Mouse (Mus musculus) T-helper 1 cell (primary cell): ENCODE measurements around the gene Nckipsd.

Source experiments
- in situ Hi-C: fragments of 300-600 bp; cut with MboI, MseI; formaldehyde crosslinking; loops from one replicate; pipeline ENCODE4 v1.15.1; 2025; ENCODE audit warnings: high pct_unique_total_duplicates

Nckipsd gene

DNA sequence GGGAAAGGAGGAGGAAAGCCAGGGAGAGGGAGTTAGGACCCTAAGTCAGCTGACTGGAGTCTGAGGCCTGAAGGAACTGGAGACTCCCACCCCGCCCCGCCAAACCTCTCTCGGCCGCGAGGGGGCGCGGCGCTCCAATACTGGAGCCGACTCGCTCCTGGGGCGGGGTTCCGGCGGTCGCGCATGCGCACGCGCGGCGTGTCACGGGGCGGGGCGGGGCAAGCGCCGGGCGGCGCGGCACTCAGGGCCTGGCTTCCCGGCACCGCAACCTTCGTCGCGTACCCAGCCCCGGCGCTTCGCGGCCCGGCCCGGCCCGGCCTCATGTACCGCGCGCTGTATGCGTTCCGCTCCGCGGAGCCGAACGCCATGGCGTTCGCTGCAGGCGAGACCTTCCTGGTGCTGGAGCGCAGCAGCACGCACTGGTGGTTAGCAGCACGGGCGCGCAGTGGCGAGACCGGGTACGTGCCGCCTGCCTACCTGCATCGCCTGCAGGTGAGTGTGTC lies at the start of gene Nckipsd:
Nckipsd (plus strand) TSS at position 206 of the 503 bp plus-strand sequence.
- in situ Hi-C loops, result no loop called here

DNA sequence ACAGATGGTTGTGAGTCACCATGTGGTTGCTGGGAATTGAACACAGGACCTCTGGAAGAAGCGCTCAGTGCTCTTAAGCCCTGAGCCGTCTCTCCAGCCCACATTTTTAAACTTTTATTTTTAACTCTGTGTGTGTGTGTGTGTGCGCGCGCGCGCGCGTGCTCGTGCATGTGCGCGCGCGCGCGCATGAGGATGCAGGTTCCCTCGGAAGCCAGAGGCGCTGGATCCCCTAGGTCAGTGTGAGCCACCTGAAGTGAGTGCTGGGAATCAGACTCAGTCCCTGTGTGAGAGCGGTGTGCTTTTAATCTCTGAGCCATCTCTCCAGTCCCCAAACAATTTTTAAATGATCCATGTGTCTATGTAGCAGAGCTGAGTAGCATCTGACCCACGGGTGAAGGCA lies 49.0 kb upstream of the Nckipsd start:
- in situ Hi-C loops, result loop anchor here (5.0 kb wide), 1 partner anchor 178 kb away; the partner anchor contains the start of gene Uqcrc1

DNA sequence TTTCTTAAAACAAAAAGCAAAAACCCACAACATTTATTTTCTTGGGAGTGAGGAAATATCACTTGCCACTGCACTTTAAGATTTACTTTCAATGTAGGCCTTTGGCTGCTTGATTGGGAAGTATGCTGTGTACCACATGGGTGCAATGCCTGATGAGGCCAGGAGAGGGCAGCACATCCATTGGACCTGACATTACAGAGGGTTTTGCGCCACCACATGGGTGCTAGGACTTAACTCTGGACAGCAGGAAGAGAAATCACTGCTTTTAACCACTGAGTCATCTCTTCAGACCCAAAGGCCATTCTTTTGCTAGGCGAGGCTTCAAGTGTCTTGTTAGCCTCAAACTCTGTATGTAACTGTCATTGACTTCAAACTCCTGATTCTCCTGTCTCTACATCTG lies 48.4 kb upstream of the Nckipsd start:
- in situ Hi-C loops, result loop anchor here (5.0 kb wide), 1 partner anchor 177 kb away; the partner anchor contains the start of gene Uqcrc1

DNA sequence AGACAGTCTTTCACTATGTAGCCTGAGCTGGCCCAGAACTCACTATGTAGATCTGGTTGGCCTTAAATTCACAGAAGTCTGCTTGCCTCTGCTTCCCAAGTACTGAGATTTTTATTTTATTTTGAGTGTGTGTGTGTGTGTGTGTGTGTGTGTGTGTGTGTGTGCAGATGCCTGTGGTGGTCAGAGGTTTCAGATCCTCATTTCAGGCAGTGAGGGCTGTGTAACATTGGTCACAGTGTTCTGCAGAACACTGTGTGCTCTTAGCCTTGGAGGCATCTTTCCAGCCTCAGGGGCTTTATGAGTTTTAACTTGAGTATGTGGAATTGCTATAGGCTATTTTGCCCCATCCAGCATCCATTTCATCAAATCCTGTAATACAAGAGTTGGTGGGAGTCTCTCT lies 46.6 kb upstream of the Nckipsd start:
- in situ Hi-C loops, result no loop called here

DNA sequence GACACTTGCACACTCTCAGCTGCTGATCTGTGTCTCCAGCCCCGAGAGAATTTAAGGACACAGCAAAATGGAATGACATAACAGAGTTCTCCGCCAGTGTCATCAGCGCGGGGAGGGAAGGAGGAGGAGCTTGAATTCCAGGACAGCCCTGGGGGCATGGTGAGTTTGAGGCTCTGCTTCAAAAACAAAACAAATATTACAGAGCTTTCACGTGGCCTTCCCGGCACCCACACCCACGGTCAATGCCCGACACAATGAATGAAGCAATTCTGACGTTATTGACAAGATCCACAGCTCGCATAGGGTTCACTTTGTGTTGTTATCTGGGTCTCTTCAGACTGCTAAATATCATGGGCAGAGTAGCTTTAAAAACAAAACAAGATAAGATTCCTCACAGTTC lies 43.2 kb upstream of the Nckipsd start:
- in situ Hi-C loops, result no loop called here

DNA sequence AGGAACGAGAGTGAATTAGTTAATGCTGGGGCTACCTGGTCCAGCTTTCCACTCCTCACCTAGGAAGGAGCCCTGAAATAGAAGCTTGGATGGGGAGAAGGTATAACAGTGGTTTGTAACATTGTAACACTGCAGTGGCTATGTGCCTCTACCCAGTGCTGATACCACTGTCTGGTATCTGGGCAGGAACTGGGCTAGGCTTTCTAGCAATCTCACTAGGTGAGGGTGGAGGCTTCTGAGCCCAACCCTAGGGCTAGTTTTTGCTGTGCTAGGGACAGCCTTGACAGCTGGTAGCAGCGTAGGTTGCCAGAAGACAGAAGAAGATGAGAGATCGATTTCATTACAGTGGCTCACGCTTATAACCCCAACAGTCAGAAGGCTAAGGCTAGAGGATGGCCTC lies 31.6 kb upstream of the Nckipsd start:
- in situ Hi-C loops, result no loop called here

DNA sequence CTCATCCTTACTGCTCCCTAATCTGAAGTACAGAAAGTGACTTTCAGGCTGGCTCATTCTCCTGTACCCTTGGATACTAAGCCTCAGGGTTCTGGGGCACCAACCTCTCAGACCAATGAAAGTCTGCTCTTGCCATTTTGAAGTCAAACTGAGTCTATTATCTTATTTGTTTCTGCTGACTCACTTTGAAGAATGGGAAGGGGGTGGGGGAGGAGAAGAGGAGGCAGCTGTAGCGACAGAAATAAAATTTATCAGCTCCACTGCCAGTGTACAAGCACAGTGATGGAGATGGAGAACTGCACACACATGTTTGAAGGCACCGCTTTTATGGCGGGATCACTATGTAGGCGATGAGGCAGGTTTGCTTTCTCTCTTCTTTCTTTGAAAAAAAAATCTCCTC lies 30.9 kb upstream of the Nckipsd start:
- in situ Hi-C loops, result no loop called here

DNA sequence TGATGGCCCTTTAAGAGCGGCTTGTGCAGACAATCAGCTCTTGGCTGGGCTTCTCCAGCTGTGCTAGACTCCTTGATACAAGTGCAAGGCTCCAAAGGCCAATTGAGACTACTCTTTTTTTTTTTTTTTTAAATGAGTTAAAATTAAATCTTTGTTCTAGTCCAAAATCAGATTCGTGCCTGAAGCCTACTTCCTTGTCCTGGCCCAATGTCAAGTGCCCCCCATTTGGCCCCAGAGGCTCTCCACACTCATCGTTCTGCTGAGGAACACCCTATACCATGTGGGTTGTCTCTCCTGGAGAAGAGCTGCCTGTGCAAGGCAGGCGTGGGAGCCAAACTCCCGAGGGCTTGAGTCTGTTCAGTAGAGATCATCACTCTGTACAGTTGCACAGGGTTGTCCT lies 27.2 kb upstream of the Nckipsd start:
- in situ Hi-C loops, result loop anchor here (10.0 kb wide), 1 partner anchor 1524 kb away; the partner anchor contains the start of gene Elp6

DNA sequence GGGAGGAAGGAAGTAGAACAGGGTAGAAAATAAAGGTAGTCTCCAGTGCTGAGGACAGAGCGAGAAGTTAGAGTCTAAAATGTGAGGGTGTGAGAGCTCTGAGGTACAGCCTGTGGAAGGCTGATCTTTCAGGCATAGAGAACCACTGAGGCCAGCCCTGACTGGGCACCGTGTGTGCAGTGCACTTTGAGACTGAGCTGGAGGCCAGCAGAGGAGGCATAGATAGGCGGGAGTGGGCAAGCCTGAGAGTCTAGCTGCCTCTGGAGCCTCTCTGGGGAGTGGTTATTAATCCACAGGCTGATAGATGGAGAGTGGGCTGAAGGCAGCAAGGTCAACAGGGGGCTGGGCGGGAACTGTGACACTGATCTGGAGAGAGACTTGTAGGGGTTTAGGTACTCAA lies 26.3 kb upstream of the Nckipsd start:
- in situ Hi-C loops, result loop anchor here (10.0 kb wide), 1 partner anchor 1523 kb away; the partner anchor contains the start of gene Elp6

DNA sequence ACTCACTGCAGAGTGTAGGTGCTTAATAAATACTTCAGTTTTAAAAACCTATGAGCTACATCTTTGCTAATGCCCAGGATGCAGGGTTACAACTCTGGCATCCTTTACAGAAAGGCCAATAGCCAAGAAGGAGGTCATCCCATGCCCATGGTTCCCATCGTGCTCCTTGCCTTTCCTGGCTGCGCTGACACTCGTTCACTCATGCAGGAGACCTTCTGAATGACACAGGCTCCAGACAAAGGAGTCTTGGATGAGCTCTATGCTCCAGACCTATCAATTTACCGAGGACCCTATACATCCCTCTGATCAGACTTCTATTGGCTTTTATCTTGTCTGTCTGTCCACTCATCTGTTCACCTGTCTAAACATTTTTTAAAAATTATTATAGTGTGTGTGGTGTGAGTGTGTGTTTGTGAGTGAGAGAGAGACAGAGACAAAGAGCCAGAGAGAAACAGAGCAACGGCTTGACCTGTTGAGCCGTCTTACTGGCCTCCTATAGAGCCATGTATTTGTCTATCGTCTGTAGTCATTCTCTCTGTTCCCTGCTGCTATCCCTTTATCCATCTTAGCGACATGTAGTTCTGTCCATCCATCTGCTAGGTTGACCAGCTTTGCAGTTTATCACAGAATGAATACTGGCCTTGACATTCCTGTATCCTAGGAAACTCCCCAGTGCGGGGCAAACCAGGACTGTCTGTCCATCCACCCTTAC lies 25.2 kb upstream of the Nckipsd start:
- in situ Hi-C loops, result loop anchor here (10.0 kb wide), 1 partner anchor 1522 kb away; the partner anchor contains the start of gene Elp6

DNA sequence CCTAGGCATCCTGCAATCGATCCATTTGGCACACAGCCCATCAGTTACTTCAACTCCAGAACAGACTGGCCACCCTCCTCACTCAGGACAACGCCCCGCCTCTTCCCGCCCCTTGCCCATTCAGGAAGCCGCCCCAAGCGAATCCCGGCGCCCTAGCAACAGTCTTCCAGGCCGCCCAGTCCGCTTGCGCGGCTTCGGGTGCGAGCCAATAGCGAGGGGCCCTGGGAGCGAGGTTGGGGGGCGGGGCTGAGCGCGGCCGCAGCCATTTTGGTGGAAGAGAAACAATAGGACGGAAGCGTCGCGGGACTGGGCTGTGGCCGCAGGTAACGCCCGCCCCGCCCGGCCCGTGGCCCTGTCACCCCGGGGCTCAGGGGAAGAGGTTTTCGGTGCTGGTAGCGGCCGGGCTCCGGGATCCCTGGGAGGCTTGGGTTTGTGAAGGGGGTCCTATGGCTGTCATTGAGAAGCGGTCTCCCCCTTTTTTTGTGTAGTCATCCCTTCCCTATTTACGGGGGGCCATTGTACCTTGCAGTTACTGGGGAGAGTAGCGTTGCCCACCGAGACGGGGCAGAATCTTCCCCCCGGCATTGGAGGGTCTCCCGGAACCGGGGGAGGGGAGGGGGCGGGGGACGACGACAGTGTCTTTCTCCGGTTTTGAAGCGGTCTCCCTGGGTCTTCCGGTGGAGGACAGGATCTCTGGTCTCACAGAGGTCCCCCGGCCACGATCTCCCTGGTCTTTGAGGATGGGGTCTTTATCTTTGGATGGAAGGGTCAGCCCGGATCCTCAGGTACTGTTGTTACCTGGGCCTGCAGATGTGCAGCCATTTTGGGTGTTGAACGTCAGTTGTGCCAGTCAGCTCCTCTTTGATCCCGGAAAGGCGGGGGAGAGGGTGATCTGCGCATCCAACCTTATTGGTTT lies 24.4 kb upstream of the Nckipsd start, which contains the start of gene Ip6k2:
Ip6k2 (plus strand) TSS at position 249 of the 916 bp plus-strand sequence.
- in situ Hi-C loops, result loop anchor here (10.0 kb wide), 1 partner anchor 1521 kb away; the partner anchor contains the start of gene Elp6

DNA sequence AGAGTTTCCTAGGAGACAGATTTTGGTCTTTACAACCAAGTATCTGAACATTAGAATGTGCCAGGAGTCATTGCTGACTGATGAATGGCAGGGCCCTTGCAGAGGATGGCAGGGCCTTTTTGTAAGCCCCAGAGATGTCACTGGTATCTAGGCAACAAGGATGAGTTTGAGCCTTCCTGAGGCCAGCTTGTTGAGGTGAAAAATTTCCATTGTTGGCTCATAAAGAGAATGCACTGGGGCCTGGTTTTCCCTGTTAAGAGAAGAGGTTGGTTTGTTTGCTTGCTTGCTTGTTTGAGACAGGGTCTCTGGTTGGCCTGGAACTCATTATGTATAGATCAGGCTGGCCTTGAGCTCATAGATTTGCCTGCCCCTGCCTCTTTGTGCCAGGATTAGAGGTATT lies 22.8 kb upstream of the Nckipsd start:
- in situ Hi-C loops, result loop anchor here (10.0 kb wide), 1 partner anchor 1519 kb away; the partner anchor contains the start of gene Elp6

DNA sequence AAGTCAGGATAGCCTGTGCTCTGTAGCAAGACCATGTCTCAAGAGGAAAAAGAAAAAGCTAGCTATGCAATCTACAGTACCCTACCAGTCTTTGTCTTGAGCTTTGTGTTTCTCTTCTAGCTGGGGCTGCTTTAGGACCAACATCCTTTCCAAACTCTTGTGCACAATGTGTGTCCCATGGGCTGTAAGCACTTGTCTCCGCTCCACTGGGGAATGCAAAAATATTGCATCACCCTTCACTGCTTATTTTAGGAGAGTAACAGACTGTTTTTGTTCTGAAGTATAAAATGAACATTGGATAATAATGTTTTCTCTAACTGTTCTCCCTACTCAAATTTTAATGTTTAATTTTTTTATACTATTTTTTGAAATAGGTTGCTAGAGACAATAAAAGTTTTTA lies 21.7 kb upstream of the Nckipsd start:
- in situ Hi-C loops, result loop anchor here (10.0 kb wide), 1 partner anchor 1518 kb away; the partner anchor contains the start of gene Elp6

DNA sequence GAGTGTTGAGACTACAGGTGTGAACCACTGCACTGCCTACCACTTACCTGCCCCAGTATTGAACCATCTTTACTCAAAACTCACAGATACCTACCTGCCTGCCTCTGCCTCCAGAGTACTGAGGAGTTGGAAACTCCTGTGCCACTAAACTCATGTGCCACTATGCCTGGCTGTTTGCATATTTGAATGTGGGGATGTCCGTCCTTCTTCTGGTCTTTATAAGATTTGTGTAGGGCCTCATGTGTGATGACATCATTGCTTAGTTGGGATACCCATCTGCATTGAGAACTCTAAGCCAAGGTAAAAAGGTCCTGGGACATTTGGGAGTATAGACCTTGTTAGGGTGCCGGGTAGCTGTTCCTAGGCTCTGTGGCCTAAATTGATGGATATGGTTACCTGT lies 21.1 kb upstream of the Nckipsd start:
- in situ Hi-C loops, result loop anchor here (10.0 kb wide), 1 partner anchor 1518 kb away; the partner anchor contains the start of gene Elp6

DNA sequence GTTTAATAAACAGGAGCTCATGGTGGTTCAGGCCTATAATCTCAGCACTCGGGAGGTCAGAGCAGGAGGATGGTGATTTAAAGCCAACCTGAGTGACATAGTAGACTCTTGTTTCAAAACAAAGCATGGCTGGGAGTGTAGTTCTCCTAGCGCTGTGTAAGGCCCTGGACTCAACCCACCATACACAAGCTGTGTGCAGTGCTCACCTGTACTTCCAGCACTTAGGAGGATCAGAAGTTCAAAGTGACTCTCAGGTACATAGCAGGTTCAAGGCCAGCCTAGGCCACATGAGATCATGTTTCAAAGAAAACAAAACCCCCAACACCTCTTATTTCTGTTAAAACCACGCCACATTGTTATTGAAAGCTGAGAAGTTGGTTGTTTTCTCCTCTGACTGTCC lies 19.5 kb upstream of the Nckipsd start:
- in situ Hi-C loops, result loop anchor here (10.0 kb wide), 1 partner anchor 1516 kb away; the partner anchor contains the start of gene Elp6

DNA sequence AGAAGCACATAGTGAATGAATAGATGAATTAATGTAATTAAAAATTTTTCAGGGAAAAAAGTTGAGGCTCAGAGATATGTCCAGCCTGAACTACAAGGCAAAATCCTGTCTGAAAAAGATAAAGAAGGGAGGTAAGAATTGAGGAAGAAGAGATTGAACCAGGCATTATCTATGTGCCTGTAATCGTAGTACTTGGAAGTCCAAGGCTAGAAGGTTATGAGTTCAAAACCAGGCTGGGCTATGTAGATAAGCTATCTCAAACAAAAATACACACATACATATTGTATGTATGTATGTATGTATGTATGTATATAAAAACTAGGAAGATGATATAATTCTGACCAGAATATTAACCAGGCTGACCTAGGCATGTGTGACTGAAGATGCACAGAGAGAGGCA lies 15.9 kb upstream of the Nckipsd start:
- in situ Hi-C loops, result no loop called here

DNA sequence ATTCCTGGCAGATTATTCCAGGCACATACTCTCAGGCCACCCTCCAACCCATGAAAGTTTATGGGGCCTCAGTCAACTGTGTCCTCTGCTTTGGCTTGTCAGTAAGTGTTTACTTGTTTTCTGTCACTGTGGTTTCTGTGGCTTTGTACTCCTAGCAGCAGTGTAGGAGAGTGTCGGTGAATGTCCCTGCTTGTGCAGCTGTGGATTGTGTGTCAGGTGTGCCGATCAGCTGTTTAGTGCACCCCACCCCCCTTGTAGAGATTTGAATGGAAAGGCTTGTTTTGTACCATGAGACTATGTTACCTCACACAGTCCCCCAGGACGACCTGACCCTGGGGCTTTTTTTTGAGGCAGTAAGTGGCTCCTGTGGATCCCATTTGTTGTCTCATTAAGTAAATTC lies 15.4 kb upstream of the Nckipsd start:
- in situ Hi-C loops, result no loop called here

DNA sequence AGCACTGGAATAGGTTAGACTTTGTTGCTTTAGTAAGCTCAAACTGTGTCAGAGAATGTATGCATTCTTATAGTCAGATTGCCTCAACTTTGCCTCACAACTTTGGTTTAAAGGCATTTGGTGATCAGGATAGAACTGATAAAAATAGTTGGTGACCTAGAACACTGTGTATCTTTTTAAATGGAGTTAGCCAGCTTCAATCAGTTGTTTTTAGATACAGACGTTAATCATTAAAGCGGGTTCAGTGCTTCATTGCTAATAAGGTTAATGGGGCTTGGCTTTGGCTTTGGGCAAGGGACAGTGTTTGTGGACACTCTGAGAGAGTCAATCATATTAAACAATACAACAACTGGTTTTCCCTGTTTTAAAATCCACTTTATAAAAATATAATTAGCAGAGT lies 12.9 kb upstream of the Nckipsd start:
- in situ Hi-C loops, result no loop called here

DNA sequence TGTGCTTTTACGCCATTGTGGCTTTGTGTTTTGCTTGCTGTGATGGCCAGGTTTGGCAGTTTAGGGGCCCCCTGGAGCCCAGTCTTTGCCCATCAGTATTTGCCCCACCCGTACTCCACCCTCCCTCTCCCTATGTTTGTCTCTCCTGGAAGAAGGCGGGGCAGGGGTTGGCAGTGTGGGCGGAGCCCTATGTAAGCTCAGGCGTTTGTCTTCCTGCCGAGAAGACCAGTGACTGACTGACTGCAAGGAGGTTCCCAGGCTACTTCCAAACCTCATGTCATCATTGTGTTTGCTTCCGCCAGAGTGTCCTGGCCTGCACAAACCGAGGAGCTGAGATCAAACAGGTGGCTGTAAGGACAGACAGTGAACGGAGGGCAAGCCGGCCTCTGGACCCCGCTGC lies 12.4 kb upstream of the Nckipsd start:
- in situ Hi-C loops, result no loop called here

DNA sequence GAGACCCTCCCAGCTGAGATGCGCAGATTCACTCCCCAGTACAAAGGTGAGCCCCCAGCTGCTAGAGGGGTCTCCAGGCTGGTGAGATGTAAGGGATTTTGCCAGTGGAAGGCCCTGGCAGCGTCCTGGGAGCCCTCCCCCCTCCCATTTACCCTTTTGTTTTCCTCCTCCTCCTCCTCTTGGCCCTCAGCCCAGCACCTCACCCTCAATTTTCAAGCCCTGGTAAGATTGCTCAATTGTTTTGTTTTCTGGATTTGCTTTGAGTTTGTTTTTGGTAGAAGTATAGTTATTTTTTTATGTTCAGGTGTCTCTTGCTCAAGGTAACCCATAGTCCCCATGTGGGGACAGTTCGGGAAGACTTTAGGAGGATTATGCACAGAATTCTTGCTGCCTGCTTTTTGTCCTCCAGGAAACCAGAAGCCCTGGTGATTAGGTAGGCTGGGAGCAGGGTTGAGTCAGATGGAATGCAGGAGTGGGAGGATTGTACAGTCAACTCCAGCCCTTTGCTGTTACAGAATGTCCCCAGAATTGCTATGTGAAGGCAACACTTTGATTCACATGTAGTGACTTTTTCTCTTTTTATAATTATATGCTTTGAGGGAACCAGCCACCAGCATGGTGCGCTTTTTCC lies 11.7 kb upstream of the Nckipsd start:
- in situ Hi-C loops, result no loop called here

DNA sequence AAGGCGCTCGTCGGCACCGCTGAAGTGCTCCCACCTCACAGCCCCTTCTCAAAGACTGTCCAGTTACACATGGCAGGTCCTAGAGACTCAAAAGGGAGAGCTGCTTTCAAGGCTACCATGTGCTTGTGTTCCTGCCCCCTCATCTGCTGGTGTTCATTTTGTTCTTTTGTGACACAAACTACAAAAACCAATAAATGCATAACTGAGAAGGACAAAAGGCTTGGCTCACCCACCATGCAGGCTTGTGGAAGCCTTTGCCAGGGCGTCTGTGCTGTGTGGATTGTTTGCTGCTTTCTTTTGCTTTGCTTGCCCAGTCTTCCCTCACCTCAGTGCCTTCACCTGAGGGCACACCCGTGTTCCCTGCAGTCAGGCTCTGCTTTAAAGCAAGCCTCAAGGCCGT lies 10.7 kb upstream of the Nckipsd start:
- in situ Hi-C loops, result no loop called here
